Mouse (Mus musculus): ENCODE data around the gene Ubd. TPM values are rescaled to one million over a fixed set of nuclear protein-coding genes. Genes with fewer than 3 reads are reported as not detected.

Ubd gene
- total and polyA plus RNA-seq, 3 experiments = not detected

GRCm38 (mm10) chr17:37203206-37203916 is 9.7 kb downstream of the Ubd start:
- H3K4me1 ChIP-seq (ENCODE audit: control insufficient read depth in 1 of 2, insufficient read depth in 2 of 2, low read length in 2 of 2) = no peaks in the 10 kb centered on the region
- peak; percentile 81 for DNase-seq (ENCODE audit: low read depth, low spot score)
- no peaks in the 10 kb centered on the region; a peak in 1 of 4 replicates for H3K27me3 ChIP-seq (ENCODE audit: control insufficient read depth in 1 of 2, insufficient read depth in 2 of 2, low read length in 2 of 2)
- H3K4me3 ChIP-seq (ENCODE audit: control insufficient read depth in 1 of 2, insufficient read depth in 1 of 2, low read depth in 2 of 2, low read length in 2 of 2) = no peak overlapping the region
- H3K9ac ChIP-seq (ENCODE audit: control insufficient read depth, low read depth, low read length, poor library complexity, severe bottlenecking) = no peak overlapping the region
- no peaks in the 10 kb centered on the region for H3K9me3 ChIP-seq (replicated peaks; ENCODE audit: insufficient read depth, low read length)
- no peak overlapping the region for H3K27ac ChIP-seq (ENCODE audit: control insufficient read depth, low read depth, low read length)
- no peak for TF ChIP-seq MAZ (IDR thresholded peaks at IDR 0.05; ENCODE audit: low read depth, low read length)
- TF ChIP-seq POLR2AphosphoS5 (IDR thresholded peaks at IDR 0.05; ENCODE audit: borderline replicate concordance, low read depth, low read length) = no peak
- TF ChIP-seq RAD21 (IDR thresholded peaks at IDR 0.05; ENCODE audit: low read depth, low read length) = peak; percentile 97
- peak; percentile 47; the same call in 1 of the 2 replicates for TF ChIP-seq SIN3A (IDR thresholded peaks at IDR 0.05; ENCODE audit: low read length)
- no peak for TF ChIP-seq HCFC1 (IDR thresholded peaks at IDR 0.05; ENCODE audit: low read depth, low read length)
- TF ChIP-seq CTCF (IDR thresholded peaks at IDR 0.05 in 2 of 3, conservative IDR thresholded peaks at IDR 0.05 in 1 of 3; ENCODE audit: control insufficient read depth in 1 of 3, insufficient read depth in 1 of 3, low read depth in 2 of 3, low read length in 3 of 3, poor library complexity in 1 of 3, severe bottlenecking in 1 of 3) = peak in 2 of 3 experiments; percentile 90 to 98; a peak in 5 of 6 replicates
- peak; percentile 90 for TF ChIP-seq ZC3H11A (IDR thresholded peaks at IDR 0.05; ENCODE audit: low read depth, low read length)
- peak; percentile 35; the same call in 1 of the 2 replicates for TF ChIP-seq MAX (IDR thresholded peaks at IDR 0.05; ENCODE audit: low read length)
- TF ChIP-seq SMC3 (IDR thresholded peaks at IDR 0.05; ENCODE audit: low read depth, low read length) = peak; percentile 98
- TF ChIP-seq BHLHE40 (IDR thresholded peaks at IDR 0.05; ENCODE audit: borderline replicate concordance, low read depth, low read length) = peak; percentile 20; the same call in 1 of the 2 replicates
- no peak for TF ChIP-seq ZMIZ1 (IDR thresholded peaks at IDR 0.05; ENCODE audit: low read depth, low read length)
- no peak for TF ChIP-seq USF1 (IDR thresholded peaks at IDR 0.05; ENCODE audit: low read depth, low read length)
- TF ChIP-seq ZNF384 (IDR thresholded peaks at IDR 0.05; ENCODE audit: low read depth, low read length) = 0 out of 2 replicates have a peak, but pooled peaks have one; percentile 34
- no peak for TF ChIP-seq UBTF (IDR thresholded peaks at IDR 0.05; ENCODE audit: borderline replicate concordance, insufficient read depth, low read depth, low read length)
- TF ChIP-seq NELFE (IDR thresholded peaks at IDR 0.05; ENCODE audit: low read depth, low read length) = no peak
- peak; percentile 65; the same call in 1 of the 2 replicates for TF ChIP-seq JUND (IDR thresholded peaks at IDR 0.05; ENCODE audit: low read depth, low read length)
- no peak; a peak in 1 of 4 replicates for TF ChIP-seq EP300 (IDR thresholded peaks at IDR 0.05; ENCODE audit: low read depth in 1 of 2, low read length in 2 of 2)
- no peaks in the 10 kb centered on the region for H3K36me3 ChIP-seq (ENCODE audit: control insufficient read depth in 1 of 2, insufficient read depth in 2 of 2, low read length in 2 of 2)
- no peaks in the 10 kb centered on the region for H3K79me2 ChIP-seq (ENCODE audit: control insufficient read depth, insufficient read depth, low read length, poor library complexity)

GRCm38 (mm10) chr17:37203917-37204236 is 10.2 kb downstream of the Ubd start:
- H3K4me3 ChIP-seq (ENCODE audit: control insufficient read depth in 1 of 2, insufficient read depth in 1 of 2, low read depth in 2 of 2, low read length in 2 of 2) = no peak overlapping the region
- DNase-seq (ENCODE audit: low read depth, low spot score) = no peak
- TF ChIP-seq ZKSCAN1 (IDR thresholded peaks at IDR 0.05; ENCODE audit: low read depth, low read length) (peak; percentile 60; the same call in 1 of the 2 replicates), POLR2AphosphoS2 (IDR thresholded peaks at IDR 0.05; ENCODE audit: low read length) (no peak)

More at GRCm38 (mm10) chr17:37203917-37204236, 10.2 kb downstream of the Ubd start:
- Histone ChIP-seq H3K4me1 (ENCODE audit: control insufficient read depth in 1 of 2, insufficient read depth in 2 of 2, low read length in 2 of 2) (no peaks in the 10 kb centered on the region), H3K9ac (ENCODE audit: control insufficient read depth, low read depth, low read length, poor library complexity, severe bottlenecking) (no peak overlapping the region), H3K27me3 (ENCODE audit: control insufficient read depth in 1 of 2, insufficient read depth in 2 of 2, low read length in 2 of 2) (no peaks in the 10 kb centered on the region; a peak in 1 of 4 replicates), H3K36me3 (ENCODE audit: control insufficient read depth in 1 of 2, insufficient read depth in 2 of 2, low read length in 2 of 2) (no peaks in the 10 kb centered on the region), H3K79me2 (ENCODE audit: control insufficient read depth, insufficient read depth, low read length, poor library complexity) (no peaks in the 10 kb centered on the region), H3K27ac (ENCODE audit: control insufficient read depth, low read depth, low read length) (no peak overlapping the region), H3K9me3 (replicated peaks; ENCODE audit: insufficient read depth, low read length) (no peaks in the 10 kb centered on the region)
